Mouse (Mus musculus) layer of hippocampus, postnatal 10 days (tissue): Measurements from ENCODE around the gene Cavin3. TPM values are rescaled to one million over a fixed set of nuclear protein-coding genes. Genes with fewer than 3 reads are reported as not detected.

Source experiments
- total RNA-seq, 2 experiments: library from RNA; stranded (reverse); gene quantifications; 2 replicates each; pipeline ENCODE4 v1.2.3; 2021

Gene Cavin3
- total RNA-seq, 2 experiments from 2014 or later, result 13.7 to 13.8 TPM

Other genes starting within 250 kb of the Cavin3 start
- not detected for gene Olfr688, start 194.2 kb downstream of the Cavin3 start, total RNA-seq
- not detected for gene Olfr689, start 171.1 kb downstream of the Cavin3 start, total RNA-seq
- under 1 TPM; 0.80 to 0.85 TPM for gene Olfr690, start 148.2 kb downstream of the Cavin3 start, total RNA-seq
- gene Olfr691, start 140.0 kb downstream of the Cavin3 start, total RNA-seq, result under 1 TPM; 0.22 to 0.75 TPM
- gene Olfr692, start 114.1 kb downstream of the Cavin3 start, total RNA-seq, result not detected
- gene Gm5901, start 107.3 kb downstream of the Cavin3 start, total RNA-seq, result not detected
- gene Fam160a2, start 82.2 kb downstream of the Cavin3 start, total RNA-seq, result 10 to 100 TPM; 57.9 to 61.3 TPM
- under 1 TPM; 0.33 to 0.69 TPM for gene Cnga4, start 77.7 kb downstream of the Cavin3 start, total RNA-seq
- 10 to 100 TPM; 13.2 to 14.5 TPM for gene Cckbr, start 56.6 kb downstream of the Cavin3 start, total RNA-seq
- 10 to 100 TPM; 87.0 to 89.8 TPM for gene Smpd1, start 72.1 kb upstream of the Cavin3 start, total RNA-seq
- 100 to 1,000 TPM; 350 to 357 TPM for gene Apbb1, start 99.4 kb upstream of the Cavin3 start, total RNA-seq
- not detected for gene Hpx, start 117.8 kb upstream of the Cavin3 start, total RNA-seq
- gene Trim3, start 151.3 kb upstream of the Cavin3 start, total RNA-seq, result 100 to 1,000 TPM; 138 to 143 TPM
- 10 to 100 TPM; 78.0 to 81.7 TPM for gene Timm10b, start 157.8 kb upstream of the Cavin3 start, total RNA-seq
- 10 to 100 TPM; 85.7 to 91.8 TPM for gene Arfip2, start 158.1 kb upstream of the Cavin3 start, total RNA-seq
- 10 to 100 TPM in 1 of 2 experiments, 1 to 10 TPM in 1; 9.6 to 12.7 TPM for gene Gm45799, start 158.3 kb upstream of the Cavin3 start, total RNA-seq
- gene Dnhd1, start 168.5 kb upstream of the Cavin3 start, total RNA-seq, result 1 to 10 TPM; 5.1 to 5.9 TPM